In genomic region chr7:110769094-110769493, GRCm38 (mm10) we compare ENCODE assay signal across 8 mouse cellular contexts. TPM values are rescaled to one million over a fixed set of nuclear protein-coding genes. Genes with fewer than 3 reads are reported as not detected.
DNase-seq lines count a peak whose midpoint lies in the region; ATAC-seq and TF ChIP-seq lines count a peak whose summit lies in the region.

No protein-coding gene starts in this region.

- TF ChIP-seq POLR2A in testis, adult 2 months (IDR thresholded peaks at IDR 0.05; ENCODE audit: control insufficient read depth, low read depth, low read length): no peak
- peak; percentile 38; the same call in 1 of the 2 replicates for TF ChIP-seq POLR2A in lung, adult 2 months (IDR thresholded peaks at IDR 0.05; ENCODE audit: borderline replicate concordance, extremely low read depth, low read depth, low read length)

- WGBS in forebrain, postnatal 0 days: 50% methylated on average over 4 of the region's 4 CpGs
- WGBS in lung, adult 2 months: 29% methylated on average over 4 of the region's 4 CpGs

- no peak for DNase-seq in testis, postnatal 14 days (ENCODE audit: low spot score)
- no peak for DNase-seq in forebrain, postnatal 0 days
- DNase-seq in kidney, adult 11 months: peak; percentile 64
- no peak for DNase-seq in lung, adult 2 months
- no peak for DNase-seq in embryo, embryonic 10.5 days (ENCODE audit: low spot score)
- DNase-seq in right cerebral cortex, postnatal 36 days (ENCODE audit: low spot score in 2 of 2): no peak

- peak overlapping the region; percentile 44 for H3K4me3 ChIP-seq in testis, adult 2 months (ENCODE audit: control insufficient read depth, low read depth, low read length)
- H3K4me3 ChIP-seq in forebrain, postnatal 0 days (ENCODE audit: low read depth, low read length): peak overlapping the region; percentile 55
- peak overlapping the region; percentile 85 for H3K4me3 ChIP-seq in lung, adult 2 months (replicated peaks; ENCODE audit: extremely low read depth, low read depth, low read length)

- no peak overlapping the region for H3K27ac ChIP-seq in testis, adult 2 months (ENCODE audit: control insufficient read depth, insufficient read depth, low read depth, low read length)
- no peak overlapping the region for H3K27ac ChIP-seq in forebrain, postnatal 0 days (ENCODE audit: low read depth, low read length)

- peaks cover 10% of the 10 kb centered on the region for H3K4me1 ChIP-seq in testis, adult 2 months (ENCODE audit: control insufficient read depth, insufficient read depth, low read length)
- peaks cover 14% of the 10 kb centered on the region; the same call in 1 of the 2 replicates for H3K4me1 ChIP-seq in forebrain, postnatal 0 days (ENCODE audit: insufficient read depth)
- peaks cover 6% of the 10 kb centered on the region for H3K4me1 ChIP-seq in lung, adult 2 months (ENCODE audit: control insufficient read depth, insufficient read depth, low read length)

- no peaks in the 10 kb centered on the region for H3K9me3 ChIP-seq in forebrain, postnatal 0 days (ENCODE audit: low read length)

- no peaks in the 10 kb centered on the region for H3K36me3 ChIP-seq in testis, adult 2 months (ENCODE audit: control insufficient read depth, insufficient read depth, low read length)
- H3K36me3 ChIP-seq in forebrain, postnatal 0 days (ENCODE audit: insufficient read depth): no peaks in the 10 kb centered on the region

- ATAC-seq in forebrain, postnatal 0 days: no peak
- ATAC-seq in neutrophil, adult 5-6 weeks (ENCODE audit: extremely low read depth, insufficient number of reproducible peaks, low FRiP score, poor library complexity, severe bottlenecking): peak; percentile 42

- no peak for TF ChIP-seq CTCF in testis, adult 2 months (IDR thresholded peaks at IDR 0.05; ENCODE audit: control insufficient read depth, insufficient read depth, insufficient replicate concordance, low read depth, low read length)
- TF ChIP-seq CTCF in forebrain, postnatal 0 days (IDR thresholded peaks at IDR 0.05; ENCODE audit: low read depth): no peak
- no peak for TF ChIP-seq CTCF in lung, adult 2 months (IDR thresholded peaks at IDR 0.05; ENCODE audit: insufficient read depth, low read length)

- H3K4me2 ChIP-seq in forebrain, postnatal 0 days (ENCODE audit: low read depth): peak overlapping the region; percentile 96

- H3K27me3 ChIP-seq in testis, adult 2 months (ENCODE audit: control insufficient read depth, insufficient read depth, low read length): no peaks in the 10 kb centered on the region
- no peaks in the 10 kb centered on the region for H3K27me3 ChIP-seq in forebrain, postnatal 0 days (ENCODE audit: insufficient read depth, low read length)

- H3K9ac ChIP-seq in forebrain, postnatal 0 days: peak overlapping the region; percentile 79

RNA-seq across cellular contexts. Expression of gene Ampd3, which starts 1.1 kb away (rescaled TPM):
- polyA plus RNA-seq in testis, adult 2 months (2012; rRNA removed): 1.8 and 2.5 TPM in 2 replicates
- total RNA-seq in forebrain, postnatal 0 days (2014; rRNA removed): 9.9 and 11.0 TPM in 2 replicates
- 4.8 and 8.6 TPM in 2 replicates for polyA plus RNA-seq in forebrain, postnatal 0 days (2015; fragmentation: Nextera tagmentation; extraction: Ambion mirVana)
- polyA plus RNA-seq in lung, adult 2 months (2012; rRNA removed): 21.8 and 23.5 TPM in 2 replicates
- total RNA-seq in neutrophil, adult 5-6 weeks (2017): 60.2 and 63.0 TPM in 2 replicates
